Mouse (Mus musculus): Measurements from ENCODE around the gene Cyfip1.
A peak's percentile ranks its signal among the peaks of the same experiment; 100 is the strongest.

Gene Cyfip1

GRCm38 (mm10) chr7:55956054-55956453, 114.5 kb downstream of the Cyfip1 start:
- DNase-seq (ENCODE audit: low spot score in 2 of 2) = no peak

DNA sequence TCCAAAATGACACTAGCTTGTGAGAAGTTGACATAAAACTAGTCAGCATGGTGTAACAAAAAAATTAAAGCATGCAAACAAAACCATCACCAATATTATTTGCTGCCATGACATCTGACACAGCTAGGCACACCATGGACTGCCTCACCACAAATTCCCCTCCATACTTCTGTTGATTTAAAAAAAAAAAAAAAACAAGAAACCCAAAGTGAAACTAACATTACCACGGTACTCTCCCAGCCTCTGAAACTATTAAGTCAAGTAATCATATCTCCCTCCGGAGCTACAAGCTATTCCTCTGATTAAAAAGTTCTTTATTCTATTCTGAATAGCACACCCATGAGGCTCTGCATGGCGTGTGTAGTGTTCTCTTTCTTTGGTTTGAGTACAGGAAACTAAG, 115.6 kb downstream of the Cyfip1 start:
- no peak for DNase-seq (ENCODE audit: low spot score in 2 of 2)

DNA sequence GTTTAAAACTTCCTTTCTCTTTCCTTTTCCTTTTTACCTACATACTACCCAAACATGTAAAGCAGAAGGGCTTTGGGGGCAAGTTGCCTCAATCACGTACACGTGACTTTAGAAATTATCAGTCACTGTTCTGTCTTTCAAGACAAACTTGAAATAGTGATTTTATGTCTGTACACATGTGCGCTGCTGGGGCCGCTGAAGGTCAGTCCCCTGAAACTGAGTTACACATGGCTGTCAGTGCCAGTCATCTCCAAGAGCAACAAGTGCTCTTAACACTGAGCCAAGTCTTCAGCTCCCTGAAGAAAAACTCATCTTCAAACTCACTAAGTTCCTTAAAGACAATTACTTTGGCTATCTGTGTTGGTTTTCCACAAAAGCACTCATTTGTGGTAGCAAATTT, 116.4 kb downstream of the Cyfip1 start:
- no peak for DNase-seq (ENCODE audit: low spot score in 2 of 2)

GRCm38 (mm10) chr7:55959801-55960200, 118.3 kb downstream of the Cyfip1 start:
- no peak for DNase-seq (ENCODE audit: low spot score in 2 of 2)

GRCm38 (mm10) chr7:55960506-55960905, 119.0 kb downstream of the Cyfip1 start:
- no peak for DNase-seq (ENCODE audit: low spot score in 2 of 2)

- DNase-seq (ENCODE audit: low spot score in 2 of 2) = peak; percentile 87 to 89
Measured at GRCm38 (mm10) chr7:55962004-55962908, 120.7 kb downstream of the Cyfip1 start, which contains the start of gene Nipa2. Nipa2 (minus strand) TSS chr7:55962476.

- DNase-seq (ENCODE audit: low spot score in 2 of 2) = no peak
Measured at GRCm38 (mm10) chr7:55966866-55967460, 125.4 kb downstream of the Cyfip1 start.

- peak in 1 of 2 experiments; percentile 20 for DNase-seq (ENCODE audit: low spot score in 2 of 2)
Measured at GRCm38 (mm10) chr7:55968258-55968901, 126.8 kb downstream of the Cyfip1 start.

DNA sequence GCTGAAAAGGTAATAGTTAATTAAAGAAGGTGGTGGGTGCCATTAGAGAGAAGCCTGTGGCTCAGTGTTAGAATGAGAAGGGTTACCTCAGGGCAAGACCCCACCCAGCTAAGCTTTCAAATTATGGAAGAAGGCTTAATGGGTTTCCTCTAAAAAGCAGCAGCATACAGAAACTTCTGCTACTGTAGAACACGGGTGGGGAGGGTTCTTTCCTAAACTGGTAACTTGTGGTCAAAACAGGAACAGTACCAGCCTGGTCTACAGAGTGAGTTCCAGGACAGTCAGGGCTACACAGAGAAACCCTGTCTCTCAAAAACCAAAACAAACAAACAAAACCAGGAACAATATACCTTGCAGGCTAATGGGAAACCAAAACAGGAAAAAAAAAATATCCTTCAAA, 127.9 kb downstream of the Cyfip1 start:
- no peak for DNase-seq (ENCODE audit: low spot score in 2 of 2)

- no peak for DNase-seq (ENCODE audit: low spot score in 2 of 2)
Measured at GRCm38 (mm10) chr7:55974429-55974828, 132.9 kb downstream of the Cyfip1 start.

GRCm38 (mm10) chr7:55981511-55981910, 140.0 kb downstream of the Cyfip1 start:
- no peak for DNase-seq (ENCODE audit: low spot score in 2 of 2)
